ENCODE assay signal across 8 mouse cellular contexts in genomic region chr5:150032075-150032492, GRCm38 (mm10). TPM values are rescaled to one million over a fixed set of nuclear protein-coding genes. Genes with fewer than 3 reads are reported as not detected.
A peak's percentile ranks its signal among the peaks of the same experiment; 100 is the strongest.
DNase-seq lines count a peak whose midpoint lies in the region; ATAC-seq and TF ChIP-seq lines count a peak whose summit lies in the region.

No protein-coding gene starts in this region.

- H3K4me1 ChIP-seq in forebrain, postnatal 0 days (ENCODE audit: insufficient read depth): no peaks in the 10 kb centered on the region
- peaks cover 15% of the 10 kb centered on the region for H3K4me1 ChIP-seq in forebrain, embryonic 10.5 days
- H3K4me1 ChIP-seq in heart, embryonic 10.5 days: peaks cover 8% of the 10 kb centered on the region; the same call in 1 of the 2 replicates
- no peaks in the 10 kb centered on the region for H3K4me1 ChIP-seq in midbrain, embryonic 16.5 days (ENCODE audit: control insufficient read depth, insufficient read depth, low read length)

- DNase-seq in forebrain, postnatal 0 days: peak; percentile 49
- no peak for DNase-seq in forebrain, embryonic 10.5 days (ENCODE audit: extremely low spot score, low spot score)
- DNase-seq in ovary, adult 18-20 months (ENCODE audit: low spot score): peak; percentile 13
- no peak for DNase-seq in ovary, postnatal 10 days (ENCODE audit: low spot score)
- peak; percentile 64 for DNase-seq in heart, embryonic 10.5 days (ENCODE audit: low spot score)
- peak; percentile 65 for DNase-seq in lung, postnatal 10 days
- DNase-seq in embryo, embryonic 10 days (ENCODE audit: low spot score): no peak

- no peak overlapping the region for H3K4me2 ChIP-seq in forebrain, postnatal 0 days (ENCODE audit: low read depth)
- H3K4me2 ChIP-seq in midbrain, embryonic 16.5 days (ENCODE audit: low read length): no peak overlapping the region

- no peaks in the 10 kb centered on the region for H3K27me3 ChIP-seq in forebrain, postnatal 0 days (ENCODE audit: insufficient read depth, low read length)
- H3K27me3 ChIP-seq in forebrain, embryonic 10.5 days (ENCODE audit: poor library complexity, severe bottlenecking): no peaks in the 10 kb centered on the region
- H3K27me3 ChIP-seq in heart, embryonic 10.5 days (ENCODE audit: insufficient read depth, poor library complexity, severe bottlenecking): no peaks in the 10 kb centered on the region
- no peaks in the 10 kb centered on the region for H3K27me3 ChIP-seq in midbrain, embryonic 16.5 days (ENCODE audit: control insufficient read depth, insufficient read depth, low read depth, low read length)

- 37% methylated on average over 3 of the region's 3 CpGs for WGBS in forebrain, postnatal 0 days
- 67% methylated on average over 3 of the region's 3 CpGs for WGBS in forebrain, embryonic 10.5 days
- WGBS in heart, embryonic 10.5 days: 48% methylated on average over 3 of the region's 3 CpGs
- 33% methylated on average over 3 of the region's 3 CpGs for WGBS in midbrain, embryonic 16.5 days

- no peak overlapping the region for H3K27ac ChIP-seq in forebrain, postnatal 0 days (ENCODE audit: low read depth, low read length)
- H3K27ac ChIP-seq in forebrain, embryonic 10.5 days: no peak overlapping the region
- no peak overlapping the region for H3K27ac ChIP-seq in heart, embryonic 10.5 days
- no peak overlapping the region for H3K27ac ChIP-seq in midbrain, embryonic 16.5 days (ENCODE audit: low read length)

- no peaks in the 10 kb centered on the region for H3K9me3 ChIP-seq in forebrain, postnatal 0 days (ENCODE audit: low read length)
- H3K9me3 ChIP-seq in forebrain, embryonic 10.5 days: no peaks in the 10 kb centered on the region
- H3K9me3 ChIP-seq in heart, embryonic 10.5 days: no peaks in the 10 kb centered on the region
- H3K9me3 ChIP-seq in midbrain, embryonic 16.5 days (replicated peaks; ENCODE audit: control insufficient read depth, low read length, poor library complexity, severe bottlenecking): no peaks in the 10 kb centered on the region

- H3K4me3 ChIP-seq in forebrain, postnatal 0 days (ENCODE audit: low read depth, low read length): no peak overlapping the region
- no peak overlapping the region for H3K4me3 ChIP-seq in forebrain, embryonic 10.5 days
- H3K4me3 ChIP-seq in heart, embryonic 10.5 days: no peak overlapping the region
- H3K4me3 ChIP-seq in midbrain, embryonic 16.5 days (ENCODE audit: low read depth, low read length): no peak overlapping the region

- no peaks in the 10 kb centered on the region for H3K36me3 ChIP-seq in forebrain, postnatal 0 days (ENCODE audit: insufficient read depth)
- H3K36me3 ChIP-seq in forebrain, embryonic 10.5 days (replicated peaks): no peaks in the 10 kb centered on the region
- no peaks in the 10 kb centered on the region for H3K36me3 ChIP-seq in heart, embryonic 10.5 days
- no peaks in the 10 kb centered on the region for H3K36me3 ChIP-seq in midbrain, embryonic 16.5 days (ENCODE audit: control insufficient read depth, insufficient read depth, low read length)

- H3K9ac ChIP-seq in forebrain, postnatal 0 days: no peak overlapping the region
- H3K9ac ChIP-seq in midbrain, embryonic 16.5 days (ENCODE audit: low read depth, low read length): no peak overlapping the region

- ATAC-seq in forebrain, postnatal 0 days: peak; percentile 61
- no peak; the same call in 1 of the 2 replicates for ATAC-seq in midbrain, embryonic 16.5 days

- no peak for TF ChIP-seq CTCF in forebrain, postnatal 0 days (IDR thresholded peaks at IDR 0.05; ENCODE audit: low read depth)

RNA-seq across cellular contexts. Expression of gene Rxfp2, which starts 13.6 kb away (rescaled TPM):
- 0.10 and 0.77 TPM in 2 replicates for total RNA-seq in forebrain, postnatal 0 days (2014; rRNA removed)
- 0.19 and 0.21 TPM in 2 replicates for polyA plus RNA-seq in forebrain, postnatal 0 days (2015; fragmentation: Nextera tagmentation; extraction: Ambion mirVana)
- 0.50 TPM in 2 replicates for polyA plus RNA-seq in forebrain, embryonic 10.5 days (2016; fragmentation: Nextera tagmentation; extraction: Ambion mirVana)
- 0.36 and 0.59 TPM in 2 replicates for polyA plus RNA-seq in heart, embryonic 10.5 days (2016; fragmentation: Nextera tagmentation; extraction: Ambion mirVana)
- polyA plus RNA-seq in midbrain, embryonic 16.5 days (2015; fragmentation: Nextera tagmentation; extraction: Ambion mirVana): 1.1 and 1.9 TPM in 2 replicates

Comparison
In these comparisons a context has a peak if more than half of its experiments do, and no peak if none do; other contexts are left out.
1. DNase-seq: peak in forebrain, postnatal 0 days (single experiment), ovary, adult 18-20 months (single experiment), heart, embryonic 10.5 days (single experiment) and lung, postnatal 10 days (single experiment); none in forebrain, embryonic 10.5 days (single experiment), ovary, postnatal 10 days (single experiment) and embryo, embryonic 10 days (single experiment).